Mouse (Mus musculus): ENCODE measurements around the gene Ess2.

Gene Ess2

DNA sequence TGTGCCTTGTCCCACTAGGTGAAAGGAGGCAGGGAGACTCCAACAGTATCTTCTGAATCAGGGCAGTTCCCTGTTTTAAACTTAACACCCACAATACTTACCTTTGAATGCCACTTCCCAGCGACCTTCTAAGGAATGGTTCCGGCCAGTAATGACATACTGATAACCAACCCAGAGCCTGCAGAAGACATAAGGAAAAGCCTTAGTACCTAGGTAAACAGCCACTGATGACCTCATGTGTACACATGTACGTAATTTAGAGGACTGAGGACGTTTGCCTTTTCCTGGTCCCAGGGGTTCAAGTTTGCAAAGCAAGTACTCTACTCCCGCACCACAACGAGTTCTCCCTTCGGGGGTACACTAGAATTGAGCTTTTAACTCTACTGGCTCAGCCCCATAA lies 54.0 kb downstream of the Ess2 start:
- CTCF ChIA-PET: no interaction called here

DNA sequence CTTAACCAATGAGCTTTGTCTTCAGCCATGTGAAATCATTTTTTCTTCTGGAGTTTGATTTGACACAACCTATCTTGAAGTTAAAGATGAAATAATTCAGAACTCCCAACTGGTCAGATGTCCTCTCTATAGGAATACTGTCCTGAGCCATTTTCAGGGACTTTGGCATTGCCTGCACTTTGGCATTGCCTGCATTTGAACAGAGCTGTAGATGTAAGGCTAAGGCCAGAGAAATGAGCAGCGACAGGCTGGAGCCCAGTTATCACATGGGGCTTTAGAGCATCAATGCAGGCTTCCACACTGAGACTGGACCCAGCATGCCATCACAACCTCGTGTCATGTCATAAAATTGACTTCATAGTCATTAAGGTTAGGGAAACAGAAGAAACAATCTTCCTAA lies 57.9 kb downstream of the Ess2 start:
- CTCF ChIA-PET: no interaction called here

- CTCF ChIA-PET: no interaction called here
These were observed 59.3 kb downstream of the Ess2 start for GRCm38 (mm10) chr16:17851860-17852259.

- CTCF ChIA-PET: no interaction called here
These were observed 59.8 kb downstream of the Ess2 start for GRCm38 (mm10) chr16:17851331-17851730.

Data from spleen, embryonic (tissue).